Mouse (Mus musculus) embryonic facial prominence, embryonic 15.5 days (tissue): ENCODE measurements around the gene Ryr2. TPM values are rescaled to one million over a fixed set of nuclear protein-coding genes. Genes with fewer than 3 reads are reported as not detected.

ENCODE experiments used
- ATAC-seq: fragments of 200-750 bp; cut with Nextera tagmentation; 2 replicates; pipeline ENCODE4 v1.8.0; 2017; ENCODE audit warnings: low read depth, moderate TSS enrichment; ENCODE audit not compliant: insufficient number of reproducible peaks, low FRiP score, low TSS enrichment
- H3K27ac ChIP-seq: fragments of 300-500 bp; sonication (generic); replicated peaks from 2 replicates; pipeline ENCODE4 v1.5.1; 2015; ENCODE audit warnings: mild to moderate bottlenecking, inconsistent platforms
- H3K27me3 ChIP-seq: fragments of 300-500 bp; sonication (generic); 2 replicates; pipeline ENCODE4 v1.6.1; 2015; ENCODE audit warnings: inconsistent platforms
- H3K36me3 ChIP-seq: fragments of 300-500 bp; sonication (generic); 2 replicates; pipeline ENCODE4 v1.6.1; 2015; ENCODE audit warnings: mild to moderate bottlenecking, inconsistent platforms
- H3K4me1 ChIP-seq: fragments of 300-500 bp; sonication (generic); 2 replicates; pipeline ENCODE4 v1.6.1; 2015; ENCODE audit warnings: inconsistent platforms
- H3K4me2 ChIP-seq: fragments of 300-500 bp; sonication (generic); replicated peaks from 2 replicates; pipeline ENCODE4 v1.6.1; 2015; ENCODE audit warnings: mild to moderate bottlenecking, inconsistent platforms
- H3K4me3 ChIP-seq: fragments of 300-500 bp; sonication (generic); replicated peaks from 2 replicates; pipeline ENCODE4 v1.5.1; 2015; ENCODE audit warnings: mild to moderate bottlenecking, inconsistent platforms
- H3K9ac ChIP-seq: fragments of 300-500 bp; sonication (generic); 2 replicates; pipeline ENCODE4 v1.6.1; 2015; ENCODE audit warnings: inconsistent platforms
- H3K9me3 ChIP-seq: fragments of 300-500 bp; sonication (generic); replicated peaks from 2 replicates; pipeline ENCODE4 v1.6.1; 2016; ENCODE audit warnings: inconsistent platforms
- WGBS: fragments of 180-500 bp; shearing (Covaris S2); methylation state at CpG from one replicate; pipeline ENCODE4 v1.1.7; 2015; 5-methylcytosine and 5-hydroxymethylcytosine counted together
- polyA plus RNA-seq: library from polyadenylated mRNA; unstranded; fragments of >200 nt; fragmentation: Nextera tagmentation; extraction: Ambion mirVana; gene quantifications from 2 replicates; pipeline ENCODE4 v1.2.1, GENCODE M21; 2015

Gene Ryr2
- polyA plus RNA-seq, 1 experiment from 2014 or later = 0.56 TPM

DNA sequence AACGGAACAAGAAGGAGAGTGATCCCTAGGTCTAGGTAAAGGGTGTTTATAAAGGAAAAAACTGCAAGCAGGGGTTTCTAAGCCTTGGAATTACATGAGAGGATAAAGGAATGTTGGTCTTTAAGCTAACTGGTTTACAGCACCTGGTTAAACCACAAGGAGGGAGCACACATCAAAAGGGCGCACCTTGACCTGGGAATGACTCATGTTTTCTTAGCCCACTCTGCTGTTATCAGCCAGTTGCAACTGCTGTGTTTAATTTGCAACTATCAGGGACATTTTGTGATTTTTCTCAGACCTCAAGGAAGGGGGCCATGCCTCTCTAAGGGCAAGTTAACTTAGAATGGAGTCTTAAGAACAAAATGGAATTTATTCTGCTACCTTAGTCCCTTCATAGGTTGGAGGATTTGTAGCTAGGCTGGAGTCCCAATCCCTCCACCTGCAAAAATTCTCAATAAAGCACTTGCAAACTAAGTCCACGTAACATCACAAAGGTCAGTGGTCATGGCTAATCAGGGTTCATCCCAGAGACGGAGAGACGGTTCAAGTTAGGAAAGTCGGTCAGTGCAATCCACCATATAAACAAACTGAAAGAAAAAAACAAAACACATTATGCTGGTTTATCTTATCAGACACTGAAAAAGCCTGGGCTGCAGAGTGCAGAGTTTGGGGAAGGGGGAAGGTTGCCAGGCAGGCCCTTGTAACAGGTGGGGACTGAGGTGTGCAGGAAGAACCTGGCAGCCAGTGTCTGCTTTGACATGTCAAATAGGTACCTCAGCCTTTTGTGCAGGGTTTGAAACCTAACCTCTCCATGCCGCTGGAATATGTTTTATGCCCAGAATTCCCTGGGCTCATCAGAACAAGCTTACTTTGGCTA, 574.5 kb downstream of the Ryr2 start:
- no peak overlapping the region for H3K4me3 ChIP-seq
- H3K36me3 ChIP-seq = no peaks in the 10 kb centered on the region
- no peak overlapping the region for H3K9ac ChIP-seq
- no peak for ATAC-seq
- no peaks in the 10 kb centered on the region for H3K4me1 ChIP-seq
- WGBS = 92% methylated on average over 7 of the region's 7 CpGs
- no peaks in the 10 kb centered on the region for H3K9me3 ChIP-seq
- H3K27ac ChIP-seq = no peak overlapping the region
- no peak overlapping the region for H3K4me2 ChIP-seq
- no peaks in the 10 kb centered on the region for H3K27me3 ChIP-seq

DNA sequence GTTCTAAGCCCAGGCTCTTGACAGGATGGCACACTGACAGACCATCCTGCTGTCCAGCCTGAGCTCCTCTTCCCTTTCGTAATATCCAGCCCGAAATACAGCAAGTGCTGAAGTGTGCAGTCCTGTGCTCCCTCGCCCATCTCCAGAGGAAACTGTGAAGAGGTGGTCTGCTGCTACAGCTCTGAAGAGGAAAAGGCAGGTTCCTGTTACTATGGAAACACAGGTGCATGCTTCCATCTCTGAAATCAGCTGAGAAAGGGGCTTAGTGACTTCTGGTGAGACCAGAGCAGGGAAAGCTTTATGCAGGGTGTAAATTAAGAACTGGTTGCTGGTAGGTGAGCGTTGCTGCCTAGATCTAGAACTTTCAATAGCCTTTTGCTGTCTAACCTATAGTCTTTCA, 583.1 kb downstream of the Ryr2 start:
- no peak for ATAC-seq
- H3K27me3 ChIP-seq = no peaks in the 10 kb centered on the region
- no peak overlapping the region for H3K4me2 ChIP-seq
- H3K4me1 ChIP-seq = no peaks in the 10 kb centered on the region
- no peaks in the 10 kb centered on the region for H3K36me3 ChIP-seq
- no peaks in the 10 kb centered on the region for H3K9me3 ChIP-seq
- 85% methylated on average over 4 of the region's 4 CpGs for WGBS
- H3K9ac ChIP-seq = no peak overlapping the region
- no peak overlapping the region for H3K27ac ChIP-seq
- H3K4me3 ChIP-seq = no peak overlapping the region

DNA sequence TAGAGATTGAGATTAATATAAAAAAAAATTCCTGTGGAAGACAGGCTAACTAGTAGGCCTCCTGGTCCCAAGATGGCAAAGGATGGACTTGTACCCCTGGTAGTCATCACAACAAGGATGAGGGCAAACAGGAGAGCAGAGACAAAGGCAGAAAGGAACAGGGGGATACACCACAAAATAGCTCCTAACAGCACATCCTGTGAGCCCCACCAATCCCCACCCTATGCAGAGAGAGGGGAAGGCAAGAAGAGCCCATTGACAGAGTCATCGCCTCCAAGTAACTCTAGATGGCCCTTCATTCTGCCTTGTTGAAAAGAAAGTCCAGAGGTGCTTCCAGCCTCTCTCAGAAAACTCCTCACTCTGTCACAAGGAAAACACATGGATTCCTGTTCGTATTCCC, 586.0 kb downstream of the Ryr2 start:
- Histone ChIP-seq H3K9me3 (no peaks in the 10 kb centered on the region), H3K9ac (no peak overlapping the region), H3K27ac (no peak overlapping the region), H3K36me3 (no peaks in the 10 kb centered on the region), H3K27me3 (no peaks in the 10 kb centered on the region), H3K4me2 (no peak overlapping the region), H3K4me1 (no peaks in the 10 kb centered on the region), H3K4me3 (no peak overlapping the region)
- 80% methylated on average over 2 of the region's 2 CpGs for WGBS
- ATAC-seq = no peak

DNA sequence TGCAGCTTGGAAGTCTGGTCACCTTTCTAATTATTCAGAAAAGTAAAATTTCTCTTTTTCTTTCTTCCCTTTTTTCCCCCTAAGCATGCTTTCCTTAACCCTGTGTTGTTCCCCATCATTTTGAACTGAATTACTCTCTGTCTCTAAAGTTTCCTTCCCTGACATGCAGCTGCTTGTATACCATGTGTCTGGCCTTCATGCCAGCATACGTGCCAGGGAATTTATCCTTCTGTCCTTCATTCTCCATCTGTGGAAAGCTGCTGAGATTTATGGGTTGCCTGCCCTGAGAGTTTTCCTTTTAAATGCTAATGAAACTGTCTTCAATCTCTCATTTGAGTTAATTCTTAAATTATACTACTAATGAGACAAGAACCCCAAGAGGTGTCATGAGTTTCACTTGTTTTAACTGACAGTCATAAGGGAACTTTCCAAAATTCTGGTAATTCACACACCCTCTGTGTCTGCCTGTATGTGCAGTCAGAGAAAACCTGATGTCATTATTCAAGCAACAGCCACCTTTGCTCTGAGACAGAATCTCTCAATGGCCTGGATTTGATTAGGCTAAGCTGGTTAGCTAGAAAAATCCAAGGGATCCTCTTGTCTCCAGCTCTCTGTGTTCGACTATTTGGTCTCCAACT, 595.1 kb downstream of the Ryr2 start:
- no peaks in the 10 kb centered on the region for H3K9me3 ChIP-seq
- no peaks in the 10 kb centered on the region for H3K27me3 ChIP-seq
- no peaks in the 10 kb centered on the region for H3K4me1 ChIP-seq
- H3K4me3 ChIP-seq = no peak overlapping the region
- no peak overlapping the region for H3K4me2 ChIP-seq
- H3K27ac ChIP-seq = no peak overlapping the region
- H3K36me3 ChIP-seq = no peaks in the 10 kb centered on the region
- no peak overlapping the region for H3K9ac ChIP-seq
- ATAC-seq = no peak
- 47% methylated on average over 2 of the region's 2 CpGs for WGBS

Other genes with a start within 250 kb of the Ryr2 start
- 12.4 and 14.5 TPM in 2 replicates for gene Mtr, start 151.2 kb upstream of the Ryr2 start, polyA plus RNA-seq
- gene Actn2, start 233.8 kb upstream of the Ryr2 start, polyA plus RNA-seq = 199 and 264 TPM in 2 replicates